Mouse (Mus musculus): ENCODE results near the gene Dock7. TPM values are rescaled to one million over a fixed set of nuclear protein-coding genes. Genes with fewer than 3 reads are reported as not detected.

The Dock7 gene
- 73.5 and 74.2 TPM in 2 replicates for polyA plus RNA-seq (2016; fragmentation: Nextera tagmentation; extraction: Ambion mirVana)

DNA sequence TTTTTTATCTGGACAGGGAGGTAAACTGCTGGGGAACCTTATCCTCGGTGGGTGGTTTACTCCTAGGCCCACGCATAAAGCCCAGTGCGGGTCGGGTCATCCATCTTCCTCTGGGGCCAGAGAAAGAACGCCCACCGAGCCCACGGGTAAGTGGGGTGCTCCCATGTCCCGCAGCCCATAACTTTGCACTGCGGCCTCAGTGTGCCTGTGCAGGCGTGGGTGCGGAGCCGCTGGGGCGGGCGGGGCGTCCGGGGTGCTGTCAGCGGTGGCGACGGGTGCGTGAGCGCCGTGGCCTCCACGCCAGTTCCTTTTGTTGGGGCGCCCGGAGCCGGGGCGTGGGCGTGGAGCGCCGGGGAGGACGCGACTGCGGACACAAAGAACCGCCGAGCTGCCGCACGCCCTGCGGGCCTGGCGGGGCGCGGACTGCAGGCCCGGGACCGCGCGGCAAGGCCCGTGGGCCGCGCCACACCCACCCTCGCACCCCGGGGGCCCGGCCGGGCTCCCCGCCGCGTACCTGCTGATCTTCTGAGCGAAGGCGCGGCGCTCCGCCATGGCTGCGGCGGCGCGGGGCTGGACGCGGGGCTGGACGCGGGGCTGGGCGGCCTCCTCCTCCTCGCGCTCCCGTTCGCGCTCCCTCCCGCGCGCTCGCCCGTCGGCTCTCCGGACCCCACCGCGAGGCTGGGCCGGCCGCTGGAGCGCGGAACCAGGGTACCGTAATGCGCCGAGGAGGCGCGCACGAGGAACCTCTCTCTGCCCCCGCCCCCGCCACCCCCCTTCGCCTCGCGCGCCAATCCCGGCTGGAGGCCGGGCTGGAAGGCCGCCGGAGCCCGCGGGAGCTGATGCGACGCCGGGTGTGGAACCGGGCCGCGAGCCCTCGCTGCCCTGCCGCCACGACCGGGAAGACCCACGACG is at the start of gene Dock7:
TSS of gene Dock7 (minus strand) at position 705 of the 912 bp plus-strand sequence.
- H3K27me3 ChIP-seq (ENCODE audit: poor library complexity, severe bottlenecking): peaks cover 13% of the 10 kb centered on the region
- peaks cover 54% of the 10 kb centered on the region for H3K4me1 ChIP-seq
- no peaks in the 10 kb centered on the region for H3K9me3 ChIP-seq
- H3K36me3 ChIP-seq (replicated peaks): no peaks in the 10 kb centered on the region
- WGBS: under 1% methylated on average over 109 of the region's 117 CpGs
- peak within 1 kb of the TSS; percentile 99 for H3K27ac ChIP-seq
- DNase-seq (ENCODE audit: extremely low spot score, low spot score): peak; percentile 88
- peak within 1 kb of the TSS; percentile 99 for H3K4me3 ChIP-seq

GRCm38 (mm10) chr4:99168869-99169268 is 48.2 kb upstream of the Dock7 start:
- no peak for DNase-seq (ENCODE audit: extremely low spot score, low spot score)
- no peaks in the 10 kb centered on the region for H3K36me3 ChIP-seq (replicated peaks)
- peaks cover 14% of the 10 kb centered on the region for H3K27me3 ChIP-seq (ENCODE audit: poor library complexity, severe bottlenecking)
- 0 out of 2 replicates have a peak, but pooled peaks cover 9% of the 10 kb centered on the region for H3K4me1 ChIP-seq
- 96% methylated on average over 5 of the region's 5 CpGs for WGBS
- H3K27ac ChIP-seq: no peak overlapping the region
- no peaks in the 10 kb centered on the region for H3K9me3 ChIP-seq
- no peak overlapping the region for H3K4me3 ChIP-seq

DNA sequence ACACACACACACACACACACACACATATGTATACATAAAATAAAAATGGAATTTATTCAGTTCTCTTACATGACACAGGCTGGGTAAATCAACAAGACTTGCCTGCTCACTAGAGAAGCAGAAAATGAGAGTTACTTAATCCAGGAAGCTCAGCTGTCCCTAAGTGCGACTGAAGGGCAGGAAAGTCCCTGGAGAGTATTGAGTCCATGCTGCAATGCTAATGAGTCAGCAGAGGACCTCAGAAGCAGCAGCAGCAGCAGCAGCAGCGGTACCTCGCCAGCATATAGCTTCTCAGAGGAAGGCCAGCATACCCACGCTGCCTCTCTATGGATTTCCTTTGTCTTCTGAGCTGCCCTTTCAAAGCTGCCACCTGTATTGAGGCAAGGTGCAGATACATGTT is 42.8 kb upstream of the Dock7 start:
- WGBS: 17% methylated on average over 4 of the region's 4 CpGs
- no peak for DNase-seq (ENCODE audit: extremely low spot score, low spot score)
- H3K4me1 ChIP-seq: peaks cover 52% of the 10 kb centered on the region
- H3K27me3 ChIP-seq (ENCODE audit: poor library complexity, severe bottlenecking): peaks cover 42% of the 10 kb centered on the region
- no peaks in the 10 kb centered on the region for H3K36me3 ChIP-seq (replicated peaks)
- no peak overlapping the region for H3K4me3 ChIP-seq
- H3K9me3 ChIP-seq: no peaks in the 10 kb centered on the region
- peak overlapping the region; percentile 65 for H3K27ac ChIP-seq

- DNase-seq (ENCODE audit: extremely low spot score, low spot score): no peak
- WGBS: 51% methylated on average over 9 of the region's 9 CpGs
- Histone ChIP-seq H3K4me1 (peaks cover 52% of the 10 kb centered on the region), H3K4me3 (no peak overlapping the region), H3K9me3 (no peaks in the 10 kb centered on the region), H3K36me3 (replicated peaks) (no peaks in the 10 kb centered on the region), H3K27ac (no peak overlapping the region), H3K27me3 (ENCODE audit: poor library complexity, severe bottlenecking) (peaks cover 44% of the 10 kb centered on the region)
Measured at GRCm38 (mm10) chr4:99163001-99163400, 42.3 kb upstream of the Dock7 start.

- WGBS: 10% methylated on average over 6 of the region's 6 CpGs
- no peaks in the 10 kb centered on the region for H3K36me3 ChIP-seq (replicated peaks)
- peaks cover 44% of the 10 kb centered on the region for H3K27me3 ChIP-seq (ENCODE audit: poor library complexity, severe bottlenecking)
- peaks cover 56% of the 10 kb centered on the region for H3K4me1 ChIP-seq
- H3K4me3 ChIP-seq: peak overlapping the region; percentile 17
- H3K9me3 ChIP-seq: no peaks in the 10 kb centered on the region
- peak; percentile 40 for DNase-seq (ENCODE audit: extremely low spot score, low spot score)
- peak overlapping the region; percentile 79 for H3K27ac ChIP-seq
Measured at GRCm38 (mm10) chr4:99161457-99161971, 40.8 kb upstream of the Dock7 start.

GRCm38 (mm10) chr4:99160899-99161298 is 40.2 kb upstream of the Dock7 start:
- no peak overlapping the region for H3K4me3 ChIP-seq
- WGBS: 23% methylated on average over 5 of the region's 5 CpGs
- H3K9me3 ChIP-seq: no peaks in the 10 kb centered on the region
- H3K27ac ChIP-seq: no peak overlapping the region
- peaks cover 56% of the 10 kb centered on the region for H3K4me1 ChIP-seq
- no peaks in the 10 kb centered on the region for H3K36me3 ChIP-seq (replicated peaks)
- H3K27me3 ChIP-seq (ENCODE audit: poor library complexity, severe bottlenecking): peaks cover 38% of the 10 kb centered on the region
- DNase-seq (ENCODE audit: extremely low spot score, low spot score): no peak

DNA sequence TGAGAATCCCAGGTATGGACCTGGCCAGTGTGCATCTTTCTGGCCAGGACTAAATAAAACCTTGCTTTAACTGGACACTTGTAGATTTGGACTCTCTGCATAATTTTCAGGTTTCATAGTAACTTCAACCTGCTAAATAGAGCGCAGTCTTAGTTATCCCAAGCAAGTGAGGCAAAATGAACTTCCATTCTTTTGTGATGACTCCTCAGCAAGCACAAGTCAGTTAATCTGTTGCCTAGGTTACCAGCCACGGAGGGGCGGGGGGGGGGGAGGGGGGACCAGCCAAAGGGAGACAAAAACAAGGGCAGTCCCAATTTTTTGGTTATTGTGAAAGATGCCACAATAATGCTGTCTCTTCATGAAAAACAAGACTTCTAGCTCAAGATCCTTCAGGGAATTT is 39.7 kb upstream of the Dock7 start:
- 6% methylated on average over 3 of the region's 3 CpGs for WGBS
- Histone ChIP-seq H3K9me3 (no peaks in the 10 kb centered on the region), H3K4me3 (peak overlapping the region; percentile 8; the same call in 1 of the 2 replicates), H3K4me1 (peaks cover 54% of the 10 kb centered on the region), H3K27me3 (ENCODE audit: poor library complexity, severe bottlenecking) (peaks cover 37% of the 10 kb centered on the region), H3K36me3 (replicated peaks) (no peaks in the 10 kb centered on the region), H3K27ac (peak overlapping the region; percentile 72)
- DNase-seq (ENCODE audit: extremely low spot score, low spot score): peak; percentile 69

GRCm38 (mm10) chr4:99158495-99158894 is 37.8 kb upstream of the Dock7 start:
- DNase-seq (ENCODE audit: extremely low spot score, low spot score): no peak
- WGBS: 91% methylated on average over 5 of the region's 5 CpGs
- Histone ChIP-seq H3K4me1 (peaks cover 51% of the 10 kb centered on the region), H3K36me3 (replicated peaks) (no peaks in the 10 kb centered on the region), H3K9me3 (no peaks in the 10 kb centered on the region), H3K4me3 (no peak overlapping the region), H3K27ac (no peak overlapping the region), H3K27me3 (ENCODE audit: poor library complexity, severe bottlenecking) (peaks cover 34% of the 10 kb centered on the region)

DNA sequence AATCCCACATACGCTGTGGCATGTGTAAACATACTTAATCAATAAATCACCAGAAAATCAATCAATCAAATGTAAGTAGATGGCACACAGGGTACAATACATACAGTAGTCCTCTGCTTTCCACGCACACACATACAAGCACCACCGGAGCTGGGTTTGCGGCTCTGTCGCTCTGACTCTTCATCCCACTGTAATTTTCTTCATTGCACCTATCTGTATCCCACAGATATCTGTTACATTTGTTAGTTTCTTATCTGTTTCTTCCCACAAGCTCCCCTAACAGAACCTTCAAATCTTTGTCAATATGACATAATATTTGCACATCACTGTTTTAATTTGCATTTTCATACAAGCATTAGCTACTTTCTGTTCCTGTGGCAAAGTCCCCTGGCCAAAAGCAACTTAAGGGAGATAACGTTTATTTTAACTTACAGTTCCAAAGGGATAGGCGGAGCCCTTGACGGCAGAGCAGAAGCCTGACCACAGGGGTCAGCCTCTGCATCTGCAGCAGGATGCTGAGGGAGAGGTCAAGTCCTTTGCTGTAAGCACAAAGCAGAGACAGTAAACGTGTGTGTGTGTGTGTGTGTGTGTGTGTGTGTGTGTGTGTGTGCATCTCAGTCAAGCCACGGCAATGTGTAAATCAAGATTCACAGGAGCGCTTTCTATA is 36.1 kb upstream of the Dock7 start:
- H3K4me1 ChIP-seq: peaks cover 43% of the 10 kb centered on the region
- no peaks in the 10 kb centered on the region for H3K9me3 ChIP-seq
- H3K27me3 ChIP-seq (ENCODE audit: poor library complexity, severe bottlenecking): peaks cover 21% of the 10 kb centered on the region
- H3K36me3 ChIP-seq (replicated peaks): no peaks in the 10 kb centered on the region
- H3K27ac ChIP-seq: no peak overlapping the region
- WGBS: 77% methylated on average over 11 of the region's 11 CpGs
- DNase-seq (ENCODE audit: extremely low spot score, low spot score): no peak
- no peak overlapping the region for H3K4me3 ChIP-seq

DNA sequence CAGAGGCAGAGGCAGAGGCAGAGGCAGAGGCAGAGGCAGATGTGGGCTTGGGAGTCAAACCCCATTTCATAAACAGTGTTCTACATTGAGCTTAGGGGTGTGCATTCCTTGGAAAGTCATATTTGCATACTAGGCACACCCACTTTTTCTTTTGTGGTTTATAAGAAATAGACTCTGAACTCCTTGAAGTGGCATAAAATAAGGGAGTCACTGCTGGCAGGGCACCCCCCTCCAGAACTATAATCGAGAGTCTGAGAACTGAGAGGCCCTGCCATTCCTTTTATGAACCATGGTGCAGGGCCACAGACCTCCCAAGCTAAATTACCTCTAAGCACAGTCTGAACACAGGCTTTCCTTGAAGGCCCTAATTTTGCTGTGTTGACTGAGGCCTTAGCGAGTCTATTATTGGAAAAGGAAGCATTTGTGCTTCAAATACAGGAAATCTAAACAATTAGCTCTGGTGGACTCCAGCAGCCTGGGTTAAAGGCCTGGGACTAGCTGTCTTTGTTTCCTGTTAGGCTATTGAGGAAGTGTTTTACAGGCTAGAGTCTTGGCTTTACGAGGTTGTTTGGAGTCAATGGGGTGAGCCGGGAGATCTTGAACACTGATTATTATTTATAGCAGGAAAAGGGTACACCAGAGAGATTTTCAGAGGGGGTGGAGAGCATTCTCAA is 31.3 kb upstream of the Dock7 start:
- Histone ChIP-seq H3K4me3 (no peak overlapping the region), H3K27ac (no peak overlapping the region), H3K27me3 (ENCODE audit: poor library complexity, severe bottlenecking) (peaks cover 26% of the 10 kb centered on the region), H3K9me3 (no peaks in the 10 kb centered on the region), H3K4me1 (peaks cover 29% of the 10 kb centered on the region), H3K36me3 (replicated peaks) (no peaks in the 10 kb centered on the region)
- no peak for DNase-seq (ENCODE audit: extremely low spot score, low spot score)
- 36% methylated on average over 4 of the region's 4 CpGs for WGBS

GRCm38 (mm10) chr4:99151434-99151833 is 30.7 kb upstream of the Dock7 start:
- no peak for DNase-seq (ENCODE audit: extremely low spot score, low spot score)
- peaks cover 27% of the 10 kb centered on the region for H3K4me1 ChIP-seq
- H3K36me3 ChIP-seq (replicated peaks): no peaks in the 10 kb centered on the region
- WGBS: 93% methylated on average over 4 of the region's 4 CpGs
- 0 out of 2 replicates have a peak overlapping the region, but pooled peaks have one; percentile 12 for H3K27ac ChIP-seq
- H3K4me3 ChIP-seq: no peak overlapping the region
- H3K9me3 ChIP-seq: no peaks in the 10 kb centered on the region
- peaks cover 28% of the 10 kb centered on the region for H3K27me3 ChIP-seq (ENCODE audit: poor library complexity, severe bottlenecking)

GRCm38 (mm10) chr4:99143323-99143722 is 22.6 kb upstream of the Dock7 start:
- Histone ChIP-seq H3K4me1 (peaks cover under 1% of the 10 kb centered on the region; the same call in 1 of the 2 replicates), H3K36me3 (replicated peaks) (no peaks in the 10 kb centered on the region), H3K27ac (no peak overlapping the region), H3K27me3 (ENCODE audit: poor library complexity, severe bottlenecking) (peaks cover 13% of the 10 kb centered on the region), H3K9me3 (no peaks in the 10 kb centered on the region), H3K4me3 (no peak overlapping the region)
- WGBS: 93% methylated on average over 7 of the region's 7 CpGs
- DNase-seq (ENCODE audit: extremely low spot score, low spot score): no peak

Data from forebrain, embryonic 10.5 days (tissue).